17 mouse cellular contexts compared by ENCODE assay signal in the genomic region with DNA sequence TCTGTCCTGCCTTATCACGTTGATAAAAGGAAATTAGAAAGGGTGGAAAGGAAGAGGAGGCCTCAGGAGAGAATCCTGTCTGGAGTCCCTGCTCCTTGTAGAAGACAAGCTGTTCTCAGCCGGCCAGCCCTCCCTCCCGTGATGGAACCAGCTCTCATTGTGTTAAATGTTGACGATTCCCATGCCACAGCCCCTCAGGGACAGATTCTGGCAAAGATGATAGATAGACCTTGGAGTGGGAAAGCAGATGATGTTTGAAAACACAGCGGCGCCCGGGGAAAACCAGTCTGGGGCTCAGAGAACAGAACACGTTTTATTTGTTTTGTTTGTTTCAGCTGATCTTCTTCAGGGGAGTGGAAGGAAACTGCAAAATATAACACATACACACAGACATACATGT.
DNase-seq lines count a peak whose midpoint lies in the region; ATAC-seq lines count a peak whose summit lies in the region.
"Had no signal": no experiment of that assay in that cellular context is flagged by ENCODE, and none has a peak within 500 bp of the region (broad histone marks: within the 10 kb centered on the region; RNA-seq: fewer than 3 reads in every experiment).

No protein-coding gene starts in this region.

- no peaks in the 10 kb centered on the region for H3K27me3 ChIP-seq in heart, embryonic 11.5 days (ENCODE audit: control insufficient read depth, insufficient read depth, low read length)
- H3K27me3 ChIP-seq in neural tube, embryonic 11.5 days (ENCODE audit: control insufficient read depth, insufficient read depth, low read length), result no peaks in the 10 kb centered on the region
- H3K27me3 ChIP-seq in neural tube, embryonic 15.5 days (replicated peaks), result 0 out of 2 replicates have a peak, but pooled peaks cover 4% of the 10 kb centered on the region
- peaks cover 6% of the 10 kb centered on the region; the same call in 1 of the 2 replicates for H3K27me3 ChIP-seq in hindbrain, embryonic 13.5 days
- no peaks in the 10 kb centered on the region for H3K27me3 ChIP-seq in neural tube, embryonic 14.5 days (ENCODE audit: control insufficient read depth, insufficient read depth, low read length)
- H3K27me3 ChIP-seq: liver, embryonic 15.5 days; midbrain, embryonic 15.5 days had no signal

- no peak overlapping the region for H3K9ac ChIP-seq in heart, embryonic 11.5 days (ENCODE audit: low read depth, low read length)
- H3K9ac ChIP-seq in neural tube, embryonic 11.5 days (ENCODE audit: low read length), result no peak overlapping the region
- no peak overlapping the region for H3K9ac ChIP-seq in neural tube, embryonic 15.5 days (replicated peaks)
- H3K9ac ChIP-seq in hindbrain, embryonic 13.5 days, result no peak overlapping the region
- no peak overlapping the region for H3K9ac ChIP-seq in neural tube, embryonic 14.5 days (replicated peaks; ENCODE audit: low read depth, low read length)
- H3K9ac ChIP-seq: liver, embryonic 15.5 days; midbrain, embryonic 15.5 days had no signal

- H3K4me3 ChIP-seq in heart, embryonic 11.5 days (ENCODE audit: low read depth, low read length), result no peak overlapping the region
- no peak overlapping the region for H3K4me3 ChIP-seq in neural tube, embryonic 11.5 days (ENCODE audit: low read depth, low read length)
- H3K4me3 ChIP-seq in neural tube, embryonic 15.5 days (replicated peaks), result no peak overlapping the region
- H3K4me3 ChIP-seq in hindbrain, embryonic 13.5 days, result no peak overlapping the region
- H3K4me3 ChIP-seq in neural tube, embryonic 14.5 days (ENCODE audit: low read depth, low read length), result no peak overlapping the region
- H3K4me3 ChIP-seq: forebrain, embryonic 10.5 days; liver, embryonic 15.5 days; midbrain, embryonic 15.5 days had no signal

- no peaks in the 10 kb centered on the region for H3K36me3 ChIP-seq in heart, embryonic 11.5 days (ENCODE audit: control insufficient read depth, insufficient read depth, low read length)
- no peaks in the 10 kb centered on the region for H3K36me3 ChIP-seq in neural tube, embryonic 11.5 days (ENCODE audit: control insufficient read depth, insufficient read depth, low read length)
- H3K36me3 ChIP-seq in neural tube, embryonic 15.5 days, result no peaks in the 10 kb centered on the region
- no peaks in the 10 kb centered on the region for H3K36me3 ChIP-seq in hindbrain, embryonic 13.5 days
- no peaks in the 10 kb centered on the region for H3K36me3 ChIP-seq in neural tube, embryonic 14.5 days (ENCODE audit: control insufficient read depth, insufficient read depth, low read length)
- H3K36me3 ChIP-seq: forebrain, embryonic 10.5 days; liver, embryonic 15.5 days; midbrain, embryonic 15.5 days had no signal

- WGBS in heart, embryonic 11.5 days (ENCODE audit: insufficient replicate concordance), result 47% methylated on average over 8 of the region's 8 CpGs
- WGBS in neural tube, embryonic 11.5 days, result 38% methylated on average over 8 of the region's 8 CpGs
- 29% methylated on average over 8 of the region's 8 CpGs for WGBS in neural tube, embryonic 15.5 days
- WGBS in hindbrain, embryonic 13.5 days, result 22% methylated on average over 8 of the region's 8 CpGs
- WGBS in neural tube, embryonic 14.5 days, result 24% methylated on average over 8 of the region's 8 CpGs

- no peak overlapping the region for H3K4me2 ChIP-seq in heart, embryonic 11.5 days
- H3K4me2 ChIP-seq in neural tube, embryonic 11.5 days (ENCODE audit: low read depth), result no peak overlapping the region
- H3K4me2 ChIP-seq in neural tube, embryonic 15.5 days, result no peak overlapping the region
- no peak overlapping the region for H3K4me2 ChIP-seq in hindbrain, embryonic 13.5 days
- no peak overlapping the region for H3K4me2 ChIP-seq in neural tube, embryonic 14.5 days (ENCODE audit: low read depth, low read length)
- H3K4me2 ChIP-seq: liver, embryonic 15.5 days; midbrain, embryonic 15.5 days had no signal

- H3K27ac ChIP-seq in heart, embryonic 11.5 days (ENCODE audit: low read depth, low read length), result no peak overlapping the region
- H3K27ac ChIP-seq in neural tube, embryonic 11.5 days (ENCODE audit: low read depth, low read length), result no peak overlapping the region
- H3K27ac ChIP-seq in neural tube, embryonic 15.5 days (replicated peaks), result no peak overlapping the region
- H3K27ac ChIP-seq in hindbrain, embryonic 13.5 days, result peak overlapping the region; percentile 69
- H3K27ac ChIP-seq in neural tube, embryonic 14.5 days (ENCODE audit: low read depth, low read length), result 0 out of 2 replicates have a peak overlapping the region, but pooled peaks have one; percentile 34
- H3K27ac ChIP-seq: forebrain, embryonic 10.5 days; liver, embryonic 15.5 days; macrophage; midbrain, embryonic 15.5 days had no signal

- no peaks in the 10 kb centered on the region for H3K9me3 ChIP-seq in heart, embryonic 11.5 days (replicated peaks; ENCODE audit: control insufficient read depth, low read length)
- H3K9me3 ChIP-seq in neural tube, embryonic 11.5 days (ENCODE audit: control insufficient read depth, low read length), result no peaks in the 10 kb centered on the region
- no peaks in the 10 kb centered on the region for H3K9me3 ChIP-seq in neural tube, embryonic 15.5 days (replicated peaks)
- no peaks in the 10 kb centered on the region for H3K9me3 ChIP-seq in hindbrain, embryonic 13.5 days
- no peaks in the 10 kb centered on the region for H3K9me3 ChIP-seq in neural tube, embryonic 14.5 days (ENCODE audit: control insufficient read depth, low read length)
- H3K9me3 ChIP-seq: forebrain, embryonic 10.5 days; liver, embryonic 15.5 days; midbrain, embryonic 15.5 days had no signal

- no peaks in the 10 kb centered on the region for H3K4me1 ChIP-seq in heart, embryonic 11.5 days (ENCODE audit: control insufficient read depth, insufficient read depth, low read length)
- H3K4me1 ChIP-seq in neural tube, embryonic 11.5 days (ENCODE audit: control insufficient read depth, insufficient read depth, low read length), result peaks cover 9% of the 10 kb centered on the region; the same call in 1 of the 2 replicates
- H3K4me1 ChIP-seq in neural tube, embryonic 15.5 days, result peaks cover 27% of the 10 kb centered on the region
- H3K4me1 ChIP-seq in hindbrain, embryonic 13.5 days (replicated peaks), result peaks cover 30% of the 10 kb centered on the region
- H3K4me1 ChIP-seq in neural tube, embryonic 14.5 days (ENCODE audit: control insufficient read depth, insufficient read depth, low read length), result 0 out of 2 replicates have a peak, but pooled peaks cover 8% of the 10 kb centered on the region
- H3K4me1 ChIP-seq: forebrain, embryonic 10.5 days; liver, embryonic 15.5 days had no signal

- ATAC-seq in heart, embryonic 11.5 days (replicated peaks; ENCODE audit: insufficient number of reproducible peaks, low FRiP score, low TSS enrichment), result no peak
- no peak for ATAC-seq in neural tube, embryonic 11.5 days (ENCODE audit: insufficient read depth, low FRiP score, low TSS enrichment)
- ATAC-seq in neural tube, embryonic 15.5 days (ENCODE audit: low FRiP score), result no peak
- ATAC-seq in hindbrain, embryonic 13.5 days (ENCODE audit: low FRiP score), result no peak
- ATAC-seq in neural tube, embryonic 14.5 days (ENCODE audit: low read depth), result 0 out of 2 replicates have a peak, but pooled peaks have one; percentile 49
- ATAC-seq: midbrain, embryonic 15.5 days had no signal

- peak; percentile 41 for DNase-seq in heart, adult 11 months
- peak; percentile 52 for DNase-seq in neural tube, embryonic 11.5 days (ENCODE audit: low spot score)
- no peak for DNase-seq in kidney, adult 18-20 months
- DNase-seq: cerebellum, adult 9-10 months; gastrocnemius, postnatal 10 days; kidney, adult 2 months; right cerebral cortex, postnatal 14 days; spleen, adult 18-20 months; thymus, postnatal 36 days had no signal

Comparison
In these comparisons a context has a peak if more than half of its experiments do, and no peak if none do; other contexts are left out.
1. H3K27ac ChIP-seq: peak in hindbrain, embryonic 13.5 days (single experiment) and neural tube, embryonic 14.5 days (single experiment); none in heart, embryonic 11.5 days (single experiment), neural tube, embryonic 11.5 days (single experiment) and neural tube, embryonic 15.5 days (single experiment).